Mouse (Mus musculus) midbrain, embryonic 12.5 days (tissue): ENCODE measurements around the gene Setd3. TPM values are rescaled to one million over a fixed set of nuclear protein-coding genes. Genes with fewer than 3 reads are reported as not detected.

Source experiments
- ATAC-seq: fragments of 200-750 bp; cut with Nextera tagmentation; 2 replicates; pipeline ENCODE4 v1.8.0; 2017; ENCODE audit warnings: low read depth, moderate TSS enrichment, moderate library complexity; ENCODE audit not compliant: low FRiP score
- H3K27ac ChIP-seq: fragments of 300-500 bp; sonication (generic); replicated peaks from 2 replicates; pipeline ENCODE4 v1.5.1; 2016; ENCODE audit warnings: mild to moderate bottlenecking
- H3K27me3 ChIP-seq: fragments of 300-500 bp; sonication (generic); 2 replicates; pipeline ENCODE4 v1.6.1; 2016; ENCODE audit warnings: mild to moderate bottlenecking
- H3K36me3 ChIP-seq: fragments of 300-500 bp; sonication (generic); 2 replicates; pipeline ENCODE4 v1.6.1; 2016
- H3K4me1 ChIP-seq: fragments of 300-500 bp; sonication (generic); 2 replicates; pipeline ENCODE4 v1.6.1; 2016
- H3K4me2 ChIP-seq: fragments of 300-500 bp; sonication (generic); replicated peaks from 2 replicates; pipeline ENCODE4 v1.6.1; 2016; ENCODE audit warnings: mild to moderate bottlenecking, moderate library complexity
- H3K4me3 ChIP-seq: fragments of 300-500 bp; sonication (generic); 2 replicates; pipeline ENCODE4 v1.5.1; 2016; ENCODE audit warnings: mild to moderate bottlenecking
- H3K9ac ChIP-seq: fragments of 300-500 bp; sonication (generic); replicated peaks from 2 replicates; pipeline ENCODE4 v1.6.1; 2016; ENCODE audit warnings: mild to moderate bottlenecking, moderate library complexity
- H3K9me3 ChIP-seq: fragments of 300-500 bp; sonication (generic); 2 replicates; pipeline ENCODE4 v1.6.1; 2016; ENCODE audit warnings: mild to moderate bottlenecking
- WGBS: fragments of 180-500 bp; shearing (Covaris S2); methylation state at CpG from one replicate; pipeline ENCODE4 v1.1.7; 2016; 5-methylcytosine and 5-hydroxymethylcytosine counted together
- polyA plus RNA-seq: library from polyadenylated mRNA; unstranded; fragments of >200 nt; fragmentation: Nextera tagmentation; extraction: Ambion mirVana; gene quantifications from 2 replicates; pipeline ENCODE4 v1.2.1, GENCODE M21; 2016

Gene Setd3
- 97.7 and 99.4 TPM in 2 replicates for polyA plus RNA-seq

- no peaks in the 10 kb centered on the region for H3K9me3 ChIP-seq
- H3K9ac ChIP-seq, result peak within 1 kb of the TSS; percentile 92
- peaks cover 25% of the 10 kb centered on the region for H3K36me3 ChIP-seq
- peaks cover 28% of the 10 kb centered on the region for H3K4me1 ChIP-seq
- H3K27me3 ChIP-seq, result no peaks in the 10 kb centered on the region
- WGBS, result 0% methylated on average over 4 of the region's 9 CpGs
- H3K27ac ChIP-seq, result peak within 1 kb of the TSS; percentile 82
- ATAC-seq, result no peak
- H3K4me3 ChIP-seq, result peak within 1 kb of the TSS; percentile 88
- H3K4me2 ChIP-seq, result peak within 1 kb of the TSS; percentile 86
Observed at GRCm38 (mm10) chr12:108179246-108179320, at the start of gene Setd3. TSS of gene Setd3 (minus strand) at chr12:108179314.

- H3K27ac ChIP-seq, result no peak overlapping the region
- no peaks in the 10 kb centered on the region for H3K27me3 ChIP-seq
Observed at GRCm38 (mm10) chr12:108227527-108227926, 48.4 kb upstream of the Setd3 start.

GRCm38 (mm10) chr12:108226941-108227340, 47.8 kb upstream of the Setd3 start:
- no peak overlapping the region for H3K4me3 ChIP-seq
- peaks cover 68% of the 10 kb centered on the region for H3K4me1 ChIP-seq
- H3K27me3 ChIP-seq, result no peaks in the 10 kb centered on the region
- H3K36me3 ChIP-seq, result no peaks in the 10 kb centered on the region
- ATAC-seq, result no peak
- no peak overlapping the region for H3K4me2 ChIP-seq
- no peak overlapping the region for H3K9ac ChIP-seq
- no peaks in the 10 kb centered on the region for H3K9me3 ChIP-seq
- 86% methylated on average over 12 of the region's 12 CpGs for WGBS
- H3K27ac ChIP-seq, result 0 out of 2 replicates have a peak overlapping the region, but pooled peaks have one; percentile 15

More at GRCm38 (mm10) chr12:108227527-108227926, 48.4 kb upstream of the Setd3 start:
- WGBS, result 90% methylated on average over 16 of the region's 16 CpGs
- Histone ChIP-seq H3K9ac (no peak overlapping the region), H3K4me1 (peaks cover 74% of the 10 kb centered on the region), H3K4me3 (no peak overlapping the region), H3K4me2 (no peak overlapping the region), H3K36me3 (no peaks in the 10 kb centered on the region), H3K9me3 (no peaks in the 10 kb centered on the region)
- ATAC-seq, result no peak

GRCm38 (mm10) chr12:108226216-108226615, 47.1 kb upstream of the Setd3 start:
- Histone ChIP-seq H3K27ac (0 out of 2 replicates have a peak overlapping the region, but pooled peaks have one; percentile 15), H3K4me1 (peaks cover 67% of the 10 kb centered on the region), H3K9ac (no peak overlapping the region), H3K9me3 (no peaks in the 10 kb centered on the region), H3K4me2 (no peak overlapping the region), H3K36me3 (no peaks in the 10 kb centered on the region), H3K4me3 (no peak overlapping the region), H3K27me3 (no peaks in the 10 kb centered on the region)
- ATAC-seq, result no peak
- 84% methylated on average over 13 of the region's 13 CpGs for whole genome bisulfite sequencing

- Histone ChIP-seq H3K27ac (no peak overlapping the region), H3K9ac (no peak overlapping the region)
Observed at GRCm38 (mm10) chr12:108225781-108226180, 46.7 kb upstream of the Setd3 start.

GRCm38 (mm10) chr12:108223357-108223756, 44.2 kb upstream of the Setd3 start:
- H3K36me3 ChIP-seq, result no peaks in the 10 kb centered on the region
- H3K27me3 ChIP-seq, result no peaks in the 10 kb centered on the region
- ATAC-seq, result no peak
- H3K27ac ChIP-seq, result no peak overlapping the region
- peaks cover 81% of the 10 kb centered on the region for H3K4me1 ChIP-seq
- H3K9me3 ChIP-seq, result no peaks in the 10 kb centered on the region
- no peak overlapping the region for H3K9ac ChIP-seq
- 38% methylated on average over 8 of the region's 8 CpGs for WGBS
- no peak overlapping the region for H3K4me2 ChIP-seq
- H3K4me3 ChIP-seq, result no peak overlapping the region

More at GRCm38 (mm10) chr12:108225781-108226180, 46.7 kb upstream of the Setd3 start:
- ATAC-seq, result no peak
- H3K36me3 ChIP-seq, result no peaks in the 10 kb centered on the region
- no peak overlapping the region for H3K4me3 ChIP-seq
- no peaks in the 10 kb centered on the region for H3K27me3 ChIP-seq
- no peak overlapping the region for H3K4me2 ChIP-seq
- peaks cover 67% of the 10 kb centered on the region for H3K4me1 ChIP-seq
- no peaks in the 10 kb centered on the region for H3K9me3 ChIP-seq
- WGBS, result 87% methylated on average over 7 of the region's 7 CpGs

GRCm38 (mm10) chr12:108221712-108222111, 42.6 kb upstream of the Setd3 start:
- peaks cover 85% of the 10 kb centered on the region for H3K4me1 ChIP-seq
- H3K27me3 ChIP-seq, result no peaks in the 10 kb centered on the region
- H3K4me3 ChIP-seq, result no peak overlapping the region
- H3K36me3 ChIP-seq, result no peaks in the 10 kb centered on the region
- H3K4me2 ChIP-seq, result no peak overlapping the region
- no peaks in the 10 kb centered on the region for H3K9me3 ChIP-seq
- H3K9ac ChIP-seq, result no peak overlapping the region
- 89% methylated on average over 7 of the region's 7 CpGs for WGBS
- H3K27ac ChIP-seq, result no peak overlapping the region
- no peak for ATAC-seq

GRCm38 (mm10) chr12:108221206-108221605, 42.1 kb upstream of the Setd3 start:
- peak; percentile 27; the same call in 1 of the 2 replicates for ATAC-seq
- Histone ChIP-seq H3K9me3 (no peaks in the 10 kb centered on the region), H3K4me1 (peaks cover 85% of the 10 kb centered on the region), H3K4me2 (no peak overlapping the region), H3K27ac (0 out of 2 replicates have a peak overlapping the region, but pooled peaks have one; percentile 39), H3K9ac (no peak overlapping the region), H3K4me3 (no peak overlapping the region), H3K36me3 (no peaks in the 10 kb centered on the region), H3K27me3 (no peaks in the 10 kb centered on the region)
- 56% methylated on average over 10 of the region's 10 CpGs for WGBS

- Histone ChIP-seq H3K4me2 (no peak overlapping the region), H3K4me3 (no peak overlapping the region), H3K27ac (peak overlapping the region; percentile 39), H3K36me3 (no peaks in the 10 kb centered on the region), H3K27me3 (no peaks in the 10 kb centered on the region), H3K9me3 (no peaks in the 10 kb centered on the region), H3K9ac (0 out of 2 replicates have a peak overlapping the region, but pooled peaks have one; percentile 15), H3K4me1 (peaks cover 80% of the 10 kb centered on the region)
- 75% methylated on average over 12 of the region's 12 CpGs for WGBS
- no peak; the same call in 1 of the 2 replicates for ATAC-seq
Observed at GRCm38 (mm10) chr12:108220621-108221020, 41.5 kb upstream of the Setd3 start.

- no peaks in the 10 kb centered on the region for H3K27me3 ChIP-seq
- 75% methylated on average over 21 of the region's 21 CpGs for WGBS
- ATAC-seq, result no peak
- no peak overlapping the region for H3K4me2 ChIP-seq
- H3K27ac ChIP-seq, result peak overlapping the region; percentile 73
- no peak overlapping the region; the same call in 1 of the 2 replicates for H3K9ac ChIP-seq
- no peaks in the 10 kb centered on the region for H3K9me3 ChIP-seq
- H3K4me3 ChIP-seq, result no peak overlapping the region
- peaks cover 77% of the 10 kb centered on the region for H3K4me1 ChIP-seq
- no peaks in the 10 kb centered on the region for H3K36me3 ChIP-seq
Observed at GRCm38 (mm10) chr12:108219825-108220616, 40.9 kb upstream of the Setd3 start.

- Histone ChIP-seq H3K9ac (peak overlapping the region; percentile 25; the same call in 1 of the 2 replicates), H3K27ac (peak overlapping the region; percentile 73)
- 56% methylated on average over 15 of the region's 15 CpGs for WGBS
Observed at GRCm38 (mm10) chr12:108219163-108219562, 40.0 kb upstream of the Setd3 start.

GRCm38 (mm10) chr12:108217572-108217971, 38.5 kb upstream of the Setd3 start:
- no peaks in the 10 kb centered on the region for H3K27me3 ChIP-seq
- no peaks in the 10 kb centered on the region for H3K36me3 ChIP-seq
- no peak overlapping the region for H3K4me3 ChIP-seq
- no peak for ATAC-seq
- H3K9me3 ChIP-seq, result no peaks in the 10 kb centered on the region
- peak overlapping the region; percentile 79 for H3K27ac ChIP-seq
- H3K4me1 ChIP-seq, result peaks cover 81% of the 10 kb centered on the region
- 62% methylated on average over 5 of the region's 5 CpGs for WGBS
- H3K4me2 ChIP-seq, result no peak overlapping the region
- H3K9ac ChIP-seq, result 0 out of 2 replicates have a peak overlapping the region, but pooled peaks have one; percentile 15

More at GRCm38 (mm10) chr12:108219163-108219562, 40.0 kb upstream of the Setd3 start:
- no peaks in the 10 kb centered on the region for H3K27me3 ChIP-seq
- peaks cover 75% of the 10 kb centered on the region for H3K4me1 ChIP-seq
- H3K36me3 ChIP-seq, result no peaks in the 10 kb centered on the region
- H3K4me3 ChIP-seq, result no peak overlapping the region
- ATAC-seq, result no peak
- H3K9me3 ChIP-seq, result no peaks in the 10 kb centered on the region
- H3K4me2 ChIP-seq, result no peak overlapping the region
